Mouse (Mus musculus): ENCODE results near the gene Dhrs11. TPM values are rescaled to one million over a fixed set of nuclear protein-coding genes. Genes with fewer than 3 reads are reported as not detected.

The Dhrs11 gene
- 12.3 TPM for total RNA-seq (2023)

DNA sequence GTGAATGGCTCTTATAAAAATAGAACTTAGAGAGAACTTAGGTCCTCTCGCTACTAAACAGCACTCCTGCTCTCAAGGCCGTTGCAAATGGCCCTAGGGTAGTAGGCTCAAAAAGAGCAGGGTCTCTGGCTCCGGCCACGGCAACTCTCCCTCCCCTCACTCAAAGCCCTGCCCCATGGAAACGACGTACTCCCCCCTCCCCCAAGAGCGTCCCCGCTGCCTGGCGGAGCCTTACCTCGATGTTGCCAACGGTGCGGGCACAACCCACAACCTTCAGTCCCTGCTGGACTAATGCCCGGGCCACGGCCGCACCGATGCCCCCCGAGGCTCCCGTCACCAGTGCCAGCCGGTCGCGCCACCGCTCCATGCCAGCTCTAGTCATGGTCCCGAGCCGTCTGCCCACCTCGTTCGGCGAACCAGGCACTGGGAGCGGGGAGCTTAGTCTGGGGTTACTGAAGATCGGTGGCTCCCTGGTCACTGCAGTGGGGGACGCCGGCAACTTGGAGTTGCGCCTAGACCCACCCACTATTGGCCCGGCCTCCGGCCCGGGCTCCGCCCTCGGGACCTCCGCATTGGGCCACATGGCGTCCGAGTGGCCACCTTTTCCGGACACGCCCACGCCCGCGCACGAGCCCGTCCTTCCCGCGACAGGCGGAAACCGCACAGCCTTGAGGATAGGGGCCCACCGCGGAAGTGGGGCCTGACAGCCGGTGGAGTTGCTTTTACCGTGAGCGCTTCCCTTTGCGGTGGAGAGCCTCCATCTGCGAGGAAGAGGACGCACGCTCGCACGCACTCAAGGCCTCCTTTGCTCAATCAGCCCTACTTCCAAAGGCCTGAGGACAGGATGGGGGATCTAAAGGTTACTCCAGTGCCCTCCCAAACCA lies at the start of gene Dhrs11:
Gene Dhrs11 (minus strand): TSS at position 479 of the 884 bp plus-strand sequence.

DNA sequence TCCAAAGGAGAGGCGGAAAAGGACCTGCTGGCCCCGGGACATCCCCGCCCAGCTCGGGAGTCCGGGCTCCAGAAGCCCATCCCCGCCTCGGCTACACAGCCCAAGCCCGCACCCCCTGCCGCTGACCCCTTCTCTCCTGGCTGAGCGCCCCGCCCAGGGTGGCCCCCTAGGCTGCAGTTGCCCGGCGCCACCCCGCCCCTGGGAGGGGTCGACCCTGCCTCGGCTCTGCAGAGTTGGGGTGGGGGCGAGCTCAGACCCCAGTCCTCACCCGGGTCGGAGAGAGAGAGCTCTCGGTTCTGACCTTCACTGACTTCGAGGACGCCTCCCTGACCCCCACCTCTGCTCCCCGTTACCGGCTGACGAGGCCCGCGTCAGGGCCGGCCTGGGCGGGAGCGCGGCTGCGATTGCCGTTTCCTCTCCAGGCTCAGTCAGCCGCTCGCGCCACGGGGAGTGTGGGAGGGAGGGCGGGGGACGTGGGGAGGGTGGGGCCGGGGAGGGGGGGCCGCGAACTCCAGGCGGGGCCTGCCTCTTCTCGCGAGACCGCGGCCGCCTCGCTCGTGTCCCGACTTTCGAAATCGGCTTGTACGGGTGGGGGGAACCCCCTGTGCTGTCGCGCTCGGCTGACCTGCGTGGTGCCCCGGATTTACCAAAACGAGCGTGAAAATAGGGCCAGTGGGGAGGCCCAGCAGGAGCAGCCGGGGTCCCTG lies 41.7 kb upstream of the Dhrs11 start, which contains the start of gene Ggnbp2:
Gene Ggnbp2 (minus strand): TSS at position 481 of the 707 bp plus-strand sequence.

DNA sequence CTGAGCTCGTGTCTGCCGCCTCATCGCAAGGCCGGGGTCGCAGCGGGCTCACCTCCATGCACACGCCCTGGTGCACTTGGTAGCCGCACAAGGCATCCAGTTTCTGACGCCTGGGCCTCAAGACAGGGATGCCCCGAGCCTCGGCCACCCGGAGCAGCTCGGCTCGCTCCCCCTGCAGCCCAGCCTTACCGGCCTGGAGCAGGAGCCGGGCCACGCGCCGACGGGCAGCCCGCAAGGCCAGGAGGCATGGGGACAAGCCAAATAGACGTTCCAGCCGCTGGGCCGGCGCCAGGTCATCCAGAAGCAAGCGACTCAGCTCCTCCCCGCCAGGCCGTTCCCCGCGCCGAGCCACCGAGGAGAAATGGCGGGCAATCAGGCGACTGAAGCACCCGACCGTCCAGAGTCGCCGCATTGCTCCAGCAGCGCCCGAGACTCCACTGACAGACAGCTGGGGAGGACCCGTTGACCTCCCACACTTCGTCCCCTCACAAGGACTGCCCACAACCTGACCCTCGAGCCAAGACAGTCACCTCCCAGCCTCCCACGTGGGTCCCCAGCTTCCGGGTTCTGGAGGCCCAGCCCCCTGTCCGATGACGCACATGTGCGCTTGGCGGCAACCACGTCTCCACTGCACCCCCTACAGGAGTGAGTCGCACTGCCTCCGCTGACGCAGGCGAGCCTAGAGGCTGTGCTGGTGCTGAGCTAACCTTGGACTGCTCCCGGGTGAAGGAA lies 9.7 kb downstream of the Dhrs11 start, which contains the start of gene Mrm1:
Gene Mrm1 (minus strand): TSS at position 555 of the 732 bp plus-strand sequence.

Other genes with a start within 250 kb of the Dhrs11 start
- gene Mrm1, start 9.5 kb downstream of the Dhrs11 start, total RNA-seq (2023): 14.6 TPM
- gene Ggnbp2, start 41.8 kb upstream of the Dhrs11 start, total RNA-seq (2023): 151 TPM
- 9.4 TPM for gene Myo19, start 51.2 kb upstream of the Dhrs11 start, total RNA-seq (2023)
- gene Pigw, start 51.3 kb upstream of the Dhrs11 start, total RNA-seq (2023): 6.0 TPM
- gene Znhit3, start 87.4 kb upstream of the Dhrs11 start, total RNA-seq (2023): 39.8 TPM
- not detected for gene Car4, start 128.8 kb upstream of the Dhrs11 start, total RNA-seq (2023)

Data from CD4-positive naive resting alpha-beta T cell, adult 76 days (primary cell).